Mouse (Mus musculus) bone marrow, adult 2 months (tissue): ENCODE measurements at regions not wholly inside any gene's neighbourhood (a gene's known extent, or its start where the extent isn't known, plus 50 kb on each side); places are given as distances from the start of the nearest gene placed in this dataset.

Experiments
- H3K27ac ChIP-seq: fragments of 200-500 bp; 2 replicates; pipeline ENCODE4 v1.5.1; 2012; ENCODE audit warnings: low read depth, mild to moderate bottlenecking, control low read depth, inconsistent platforms, low read length; ENCODE audit not compliant: control insufficient read depth, poor library complexity, insufficient read depth
- H3K4me1 ChIP-seq: fragments of 200-500 bp; 2 replicates; pipeline ENCODE4 v1.6.1; 2011; ENCODE audit warnings: low read length; ENCODE audit not compliant: control insufficient read depth, insufficient read depth
- H3K4me3 ChIP-seq: fragments of 200-500 bp; replicated peaks from 2 replicates; pipeline ENCODE3; 2011; ENCODE audit warnings: mild to moderate bottlenecking, low read depth, low read length, control low read depth; ENCODE audit not compliant: control insufficient read depth
- CTCF ChIP-seq: fragments of 200-500 bp; IDR thresholded peaks from 2 replicates; pipeline ENCODE4 v1.5.1; 2011; ENCODE audit warnings: low read length, control low read depth; ENCODE audit not compliant: control insufficient read depth, insufficient read depth
- POLR2A ChIP-seq: fragments of 200-500 bp; IDR thresholded peaks from 2 replicates; pipeline ENCODE4 v1.6.1; 2011; ENCODE audit warnings: low read depth, mild to moderate bottlenecking, control low read depth, low read length, borderline replicate concordance; ENCODE audit not compliant: control insufficient read depth
- WGBS: fragments of 180-500 bp; shearing (Covaris S2); methylation state at CpG from one replicate; pipeline ENCODE4 v1.1.7; 2018; 5-methylcytosine and 5-hydroxymethylcytosine counted together

DNA sequence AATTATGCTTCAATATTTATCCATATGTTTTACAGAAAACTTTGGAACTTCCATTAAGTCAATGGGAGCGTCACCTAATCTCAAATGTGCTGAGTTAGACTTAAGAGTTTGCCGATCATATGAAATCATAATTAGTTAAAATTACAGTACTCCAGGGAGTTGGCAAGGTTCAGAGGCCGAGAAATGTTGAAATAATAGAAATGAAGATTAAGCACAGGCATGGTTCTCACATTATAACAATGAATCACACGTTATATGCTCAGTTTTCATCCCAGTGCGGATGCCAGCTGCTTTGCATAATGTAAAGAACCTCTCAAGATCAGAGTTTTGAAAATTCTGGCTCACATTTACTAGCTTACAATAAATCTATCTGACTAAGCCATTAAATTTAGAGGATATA is 612.7 kb upstream of the N6amt1 start:
- 66% methylated on average over 5 of the region's 5 CpGs for WGBS
- Histone ChIP-seq H3K27ac (no peak overlapping the region), H3K4me3 (no peak overlapping the region), H3K4me1 (no peaks in the 10 kb centered on the region)
- TF ChIP-seq CTCF, result no peak
- TF ChIP-seq POLR2A, result no peak

- TF ChIP-seq POLR2A (no peak), CTCF (no peak)
- Histone ChIP-seq H3K27ac (no peak overlapping the region), H3K4me1 (no peaks in the 10 kb centered on the region), H3K4me3 (no peak overlapping the region)
- WGBS, result 56% methylated on average over 5 of the region's 5 CpGs
Measured at GRCm38 (mm10) chr16:86718982-86719771, 634.8 kb upstream of the N6amt1 start.

DNA sequence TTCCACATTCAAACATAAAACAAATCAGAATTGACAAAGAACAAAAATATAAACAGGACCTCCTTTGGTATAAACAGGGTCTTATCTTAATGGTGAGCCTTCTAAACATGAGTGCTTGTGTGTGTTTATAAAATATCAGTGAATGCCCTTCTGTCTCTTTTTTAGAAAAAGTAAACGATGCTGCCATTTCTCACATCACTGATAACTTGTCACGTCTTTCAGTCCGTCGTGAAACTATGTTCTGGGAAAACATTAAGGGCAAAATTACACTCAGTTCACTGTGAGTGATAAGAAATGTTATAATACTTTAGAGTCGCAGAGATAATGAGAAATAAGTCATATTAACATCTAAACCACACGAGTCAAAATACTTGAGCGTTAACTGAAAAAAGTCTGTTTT is 635.6 kb upstream of the N6amt1 start:
- Histone ChIP-seq H3K4me3 (no peak overlapping the region), H3K27ac (no peak overlapping the region), H3K4me1 (no peaks in the 10 kb centered on the region)
- no peak for TF ChIP-seq CTCF
- TF ChIP-seq POLR2A, result no peak
- WGBS, result 84% methylated on average over 7 of the region's 7 CpGs

DNA sequence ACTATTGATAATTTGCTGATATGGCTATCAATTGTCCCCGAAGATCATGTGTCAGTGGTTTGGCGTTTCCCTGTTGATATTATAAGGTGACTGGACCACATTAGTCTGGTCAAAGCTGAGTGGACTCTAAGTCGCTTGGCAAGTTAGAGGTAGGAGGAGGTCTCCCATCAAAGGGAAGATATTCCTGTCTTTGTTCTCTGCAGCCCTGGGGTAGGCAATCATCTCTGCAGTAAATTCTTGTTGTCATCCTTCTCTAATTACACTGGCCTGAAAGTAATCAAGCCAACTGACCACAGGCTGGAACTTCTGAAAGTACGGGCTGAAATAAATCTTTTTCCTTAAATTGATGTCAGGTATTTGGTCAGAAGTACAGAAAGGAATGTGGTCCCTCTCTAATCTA is 652.3 kb upstream of the N6amt1 start:
- no peak overlapping the region for H3K4me3 ChIP-seq
- no peaks in the 10 kb centered on the region for H3K4me1 ChIP-seq
- TF ChIP-seq CTCF (no peak), POLR2A (no peak)
- 65% methylated on average over 4 of the region's 4 CpGs for WGBS
- H3K27ac ChIP-seq, result no peak overlapping the region

DNA sequence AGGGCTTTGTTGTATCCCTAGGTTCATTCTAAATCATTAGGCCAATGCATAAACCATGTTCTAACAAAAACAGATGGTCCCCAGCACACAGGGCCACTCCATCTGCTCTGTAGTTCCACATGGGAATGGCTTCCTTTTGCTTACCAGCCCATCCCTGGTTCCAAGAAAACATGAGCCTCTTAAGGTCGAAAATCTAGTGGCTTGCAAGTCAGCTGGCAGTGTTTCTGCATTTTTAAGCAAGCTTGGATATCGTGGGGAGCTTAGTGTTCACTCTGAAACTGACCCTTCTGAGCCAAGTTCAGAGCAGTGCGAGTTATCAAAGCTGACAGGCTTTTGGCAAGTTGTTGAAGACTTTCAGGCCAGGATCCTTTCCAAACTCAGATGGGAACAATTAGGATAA is 659.5 kb upstream of the N6amt1 start:
- 54% methylated on average over 3 of the region's 3 CpGs for WGBS
- H3K4me1 ChIP-seq, result no peaks in the 10 kb centered on the region
- no peak for TF ChIP-seq CTCF
- no peak overlapping the region for H3K4me3 ChIP-seq
- H3K27ac ChIP-seq, result no peak overlapping the region

DNA sequence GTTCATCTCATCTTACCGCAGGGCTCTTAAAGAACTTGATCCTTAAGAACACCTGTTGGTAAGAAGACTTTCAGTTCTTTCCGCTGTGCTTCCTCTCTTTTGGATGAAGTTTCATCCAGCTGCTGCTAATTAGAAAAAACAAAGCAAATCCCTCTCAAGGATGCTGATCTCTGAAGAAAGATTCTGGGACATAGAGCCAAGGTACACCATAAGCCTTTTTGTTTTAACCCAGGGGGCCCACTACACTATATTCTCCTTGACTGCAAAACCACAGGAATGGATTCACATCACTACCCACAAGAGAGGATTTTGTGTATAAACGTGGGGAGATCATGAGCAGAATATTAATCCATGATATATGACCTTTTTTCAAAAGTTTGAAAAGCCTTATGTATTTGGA is 694.8 kb upstream of the N6amt1 start:
- TF ChIP-seq CTCF (no peak), POLR2A (no peak)
- Histone ChIP-seq H3K4me3 (no peak overlapping the region), H3K27ac (no peak overlapping the region), H3K4me1 (no peaks in the 10 kb centered on the region)
- WGBS, result 62% methylated on average over 3 of the region's 3 CpGs

DNA sequence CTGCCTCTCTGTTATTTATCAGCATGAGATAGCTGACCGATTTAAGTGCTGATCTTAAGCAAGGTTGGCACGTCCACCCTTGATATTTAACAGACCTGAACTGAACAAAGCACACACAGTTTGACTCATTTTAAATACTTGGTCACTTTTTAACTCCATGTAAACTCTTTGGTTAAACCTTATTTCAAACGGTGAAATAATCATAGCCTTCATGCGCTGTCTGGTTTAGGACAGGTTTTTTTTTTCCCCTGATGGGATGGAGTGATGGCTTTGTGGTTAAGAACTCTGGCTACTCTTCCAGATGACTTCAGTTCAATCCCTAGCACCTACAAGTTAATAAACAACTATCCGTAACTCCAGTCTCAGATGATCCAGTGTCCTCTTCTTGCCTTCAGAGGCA is 706.7 kb upstream of the N6amt1 start:
- TF ChIP-seq CTCF (no peak), POLR2A (no peak)
- H3K4me3 ChIP-seq, result no peak overlapping the region
- H3K27ac ChIP-seq, result no peak overlapping the region
- no peaks in the 10 kb centered on the region for H3K4me1 ChIP-seq
- WGBS, result 81% methylated on average over 5 of the region's 5 CpGs

DNA sequence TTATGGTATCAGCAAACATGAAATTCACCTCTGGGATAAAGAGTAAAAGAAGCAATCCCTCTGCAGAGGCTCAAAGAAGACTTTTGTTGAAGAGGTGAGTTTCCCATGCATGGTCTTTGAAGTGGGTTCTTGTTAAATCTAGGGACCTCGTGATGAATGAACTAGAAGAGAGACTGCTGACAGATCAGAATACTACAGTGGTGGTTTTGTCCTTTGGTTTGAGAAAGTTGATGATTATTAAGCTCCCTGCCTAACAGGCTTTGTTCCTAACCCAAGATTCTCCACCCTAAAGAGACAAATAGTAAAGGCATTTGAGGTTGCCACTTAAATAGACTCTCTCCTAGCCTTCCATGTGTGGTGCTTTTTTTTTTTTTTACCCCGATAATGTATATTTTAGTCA is 707.2 kb upstream of the N6amt1 start:
- no peak for TF ChIP-seq CTCF
- TF ChIP-seq POLR2A, result no peak
- H3K4me1 ChIP-seq, result no peaks in the 10 kb centered on the region
- H3K4me3 ChIP-seq, result no peak overlapping the region
- 77% methylated on average over 2 of the region's 2 CpGs for WGBS
- no peak overlapping the region for H3K27ac ChIP-seq

GRCm38 (mm10) chr16:86645436-86645835 is 708.5 kb upstream of the N6amt1 start:
- TF ChIP-seq CTCF (no peak), POLR2A (no peak)
- H3K4me3 ChIP-seq, result no peak overlapping the region
- H3K4me1 ChIP-seq, result no peaks in the 10 kb centered on the region
- WGBS, result 76% methylated on average over 1 of the region's 1 CpGs
- H3K27ac ChIP-seq, result no peak overlapping the region
